Mouse (Mus musculus) limb, embryonic 13.5 days (tissue): ENCODE measurements around the gene Agap1. TPM values are rescaled to one million over a fixed set of nuclear protein-coding genes. Genes with fewer than 3 reads are reported as not detected.

Source experiments
- ATAC-seq: fragments of 200-750 bp; cut with Nextera tagmentation; 2 replicates; pipeline ENCODE4 v1.8.0; 2017; ENCODE audit warnings: low read depth, moderate number of reproducible peaks, moderate TSS enrichment; ENCODE audit not compliant: low FRiP score
- H3K27ac ChIP-seq: fragments of 300-500 bp; sonication (generic); 2 replicates; pipeline ENCODE4 v1.5.1; 2015; ENCODE audit warnings: inconsistent platforms, mild to moderate bottlenecking, moderate library complexity
- H3K27me3 ChIP-seq: fragments of 300-500 bp; sonication (generic); 2 replicates; pipeline ENCODE4 v1.6.1; 2015; ENCODE audit warnings: mild to moderate bottlenecking, inconsistent platforms
- H3K36me3 ChIP-seq: fragments of 300-500 bp; sonication (generic); 2 replicates; pipeline ENCODE4 v1.6.1; 2015; ENCODE audit warnings: inconsistent platforms, mild to moderate bottlenecking, moderate library complexity
- H3K4me1 ChIP-seq: fragments of 300-500 bp; sonication (generic); 2 replicates; pipeline ENCODE4 v1.6.1; 2015; ENCODE audit warnings: inconsistent platforms
- H3K4me2 ChIP-seq: fragments of 300-500 bp; sonication (generic); replicated peaks from 2 replicates; pipeline ENCODE4 v1.6.1; 2015; ENCODE audit warnings: inconsistent platforms, mild to moderate bottlenecking, moderate library complexity
- H3K4me3 ChIP-seq: fragments of 300-500 bp; sonication (generic); 2 replicates; pipeline ENCODE4 v1.5.1; 2015; ENCODE audit warnings: moderate library complexity, mild to moderate bottlenecking, inconsistent platforms
- H3K9ac ChIP-seq: fragments of 300-500 bp; sonication (generic); 2 replicates; pipeline ENCODE4 v1.6.1; 2015; ENCODE audit warnings: mild to moderate bottlenecking, inconsistent platforms
- H3K9me3 ChIP-seq: fragments of 300-500 bp; sonication (generic); 2 replicates; pipeline ENCODE4 v1.6.1; 2016; ENCODE audit warnings: inconsistent platforms
- WGBS: fragments of 180-500 bp; shearing (Covaris S2); methylation state at CpG from one replicate; pipeline ENCODE4 v1.1.7; 2015; 5-methylcytosine and 5-hydroxymethylcytosine counted together
- polyA plus RNA-seq: library from polyadenylated mRNA; unstranded; fragments of >200 nt; fragmentation: Nextera tagmentation; extraction: Ambion mirVana; gene quantifications from 2 replicates; pipeline ENCODE4 v1.2.1, GENCODE M21; 2015

Gene Agap1
- polyA plus RNA-seq, 1 experiment from 2014 or later = 13.3 TPM

- 37% methylated on average over 8 of the region's 8 CpGs for WGBS
- Histone ChIP-seq H3K27ac (peak overlapping the region; percentile 22; the same call in 1 of the 2 replicates), H3K9me3 (peaks cover 6% of the 10 kb centered on the region), H3K36me3 (peaks cover 7% of the 10 kb centered on the region; the same call in 1 of the 2 replicates), H3K4me2 (peak overlapping the region; percentile 11; the same call in 1 of the 2 replicates), H3K4me1 (peaks cover 73% of the 10 kb centered on the region), H3K9ac (0 out of 2 replicates have a peak overlapping the region, but pooled peaks have one; percentile 4), H3K27me3 (no peaks in the 10 kb centered on the region), H3K4me3 (no peak overlapping the region)
- no peak for ATAC-seq
Measured at GRCm38 (mm10) chr1:89463138-89463537, 8.5 kb downstream of the Agap1 start.

DNA sequence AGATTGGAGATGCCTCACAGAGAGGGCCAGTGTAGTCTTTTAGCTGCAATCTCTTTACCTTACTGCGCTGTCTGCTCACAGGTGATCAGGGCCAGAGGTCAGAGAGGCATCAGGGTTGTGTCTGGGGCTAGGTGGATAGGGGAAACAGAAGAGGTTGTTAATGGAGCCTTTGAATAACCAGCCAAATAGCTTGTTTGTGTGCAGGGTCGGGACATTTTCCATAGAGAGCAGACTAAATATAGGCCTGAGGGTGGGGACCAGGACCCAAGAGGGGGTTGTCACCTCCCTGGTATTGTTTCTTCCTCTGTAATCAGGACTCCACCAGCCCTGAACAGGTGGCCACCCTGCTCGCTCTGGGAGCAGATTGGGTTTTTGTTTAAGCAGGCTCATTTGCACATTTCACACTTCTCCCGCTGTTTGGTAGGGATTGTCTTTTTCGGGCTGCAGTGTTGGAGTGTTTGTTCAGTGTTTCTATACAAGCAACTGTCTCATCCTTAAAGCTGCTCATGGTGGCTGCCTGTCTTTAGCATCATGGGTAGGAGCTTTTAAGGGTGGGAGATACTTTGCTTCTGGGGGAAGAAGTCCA is 10.9 kb downstream of the Agap1 start:
- H3K4me1 ChIP-seq = peaks cover 88% of the 10 kb centered on the region

DNA sequence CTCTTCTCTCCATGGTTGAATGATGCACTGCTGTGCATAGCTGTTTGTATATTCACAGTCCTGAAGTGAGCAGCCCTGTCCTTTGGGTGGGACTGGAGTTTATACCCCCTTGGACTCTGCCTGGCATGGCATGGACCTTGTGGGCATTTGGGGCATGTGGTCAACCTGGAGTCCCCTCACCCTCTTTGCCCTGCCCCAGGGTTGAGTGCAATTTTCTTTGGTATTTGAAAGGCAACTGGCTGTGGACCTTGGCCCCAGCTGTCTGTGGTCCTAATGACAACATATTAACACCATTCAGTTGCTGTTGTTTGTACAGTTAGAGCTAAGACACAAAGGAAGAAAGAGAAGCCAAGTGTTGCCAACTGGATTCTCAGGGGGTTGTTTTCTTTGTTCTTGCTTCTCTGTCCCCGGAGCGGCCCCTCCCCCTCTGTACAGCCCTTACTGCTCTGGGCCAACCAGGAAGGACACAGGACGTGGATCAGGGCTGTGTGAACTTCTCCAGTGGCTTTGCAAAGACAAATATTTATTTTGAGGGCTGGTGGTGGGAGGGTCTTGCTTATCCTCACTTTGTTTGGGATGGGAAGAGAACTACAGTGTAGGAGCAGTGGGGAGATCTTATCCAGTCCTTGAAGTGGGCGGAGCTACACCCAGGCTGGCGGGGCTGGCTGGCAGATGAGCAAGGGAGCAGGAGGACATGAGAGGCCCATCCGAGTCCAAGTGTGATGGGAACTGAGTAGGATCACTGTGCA is 12.9 kb downstream of the Agap1 start:
- H3K9ac ChIP-seq = no peak overlapping the region
- H3K36me3 ChIP-seq = no peaks in the 10 kb centered on the region
- H3K27me3 ChIP-seq = no peaks in the 10 kb centered on the region
- 0 out of 2 replicates have a peak, but pooled peaks have one; percentile 13 for ATAC-seq
- WGBS = 49% methylated on average over 6 of the region's 6 CpGs
- no peak overlapping the region for H3K4me2 ChIP-seq
- H3K9me3 ChIP-seq = no peaks in the 10 kb centered on the region
- H3K4me1 ChIP-seq = peaks cover 90% of the 10 kb centered on the region
- H3K4me3 ChIP-seq = no peak overlapping the region
- no peak overlapping the region for H3K27ac ChIP-seq

More for the DNA sequence above, 10.9 kb downstream of the Agap1 start:
- H3K9ac ChIP-seq = no peak overlapping the region
- H3K9me3 ChIP-seq = no peaks in the 10 kb centered on the region
- WGBS = 40% methylated on average over 5 of the region's 5 CpGs
- H3K27ac ChIP-seq = no peak overlapping the region
- no peak overlapping the region for H3K4me2 ChIP-seq
- no peak for ATAC-seq
- H3K27me3 ChIP-seq = no peaks in the 10 kb centered on the region
- H3K4me3 ChIP-seq = no peak overlapping the region
- H3K36me3 ChIP-seq = no peaks in the 10 kb centered on the region

DNA sequence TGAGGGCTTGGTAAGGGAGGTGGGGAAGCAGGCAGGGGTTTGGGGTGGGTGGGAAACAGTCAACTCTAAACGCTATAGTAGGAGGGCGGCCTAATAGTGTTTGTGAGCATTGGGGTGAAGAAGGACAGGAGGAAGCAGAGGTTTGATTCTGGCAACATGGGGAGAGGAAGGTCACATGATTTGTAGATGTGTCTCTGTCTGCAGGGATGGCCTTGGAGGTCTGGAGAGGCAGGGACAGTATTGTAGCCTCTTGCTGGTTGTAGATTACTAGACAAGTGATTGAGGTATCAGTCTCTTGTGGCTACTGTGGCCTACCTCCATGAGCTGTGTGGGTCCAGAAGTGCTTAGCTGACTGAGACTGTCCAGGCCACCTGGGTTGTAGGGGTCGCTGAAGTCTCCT is 13.5 kb downstream of the Agap1 start:
- ATAC-seq = no peak
- Histone ChIP-seq H3K4me3 (no peak overlapping the region), H3K9ac (no peak overlapping the region), H3K4me2 (no peak overlapping the region), H3K27me3 (no peaks in the 10 kb centered on the region), H3K4me1 (peaks cover 84% of the 10 kb centered on the region), H3K36me3 (no peaks in the 10 kb centered on the region), H3K27ac (no peak overlapping the region), H3K9me3 (no peaks in the 10 kb centered on the region)
- WGBS = 65% methylated on average over 3 of the region's 3 CpGs

DNA sequence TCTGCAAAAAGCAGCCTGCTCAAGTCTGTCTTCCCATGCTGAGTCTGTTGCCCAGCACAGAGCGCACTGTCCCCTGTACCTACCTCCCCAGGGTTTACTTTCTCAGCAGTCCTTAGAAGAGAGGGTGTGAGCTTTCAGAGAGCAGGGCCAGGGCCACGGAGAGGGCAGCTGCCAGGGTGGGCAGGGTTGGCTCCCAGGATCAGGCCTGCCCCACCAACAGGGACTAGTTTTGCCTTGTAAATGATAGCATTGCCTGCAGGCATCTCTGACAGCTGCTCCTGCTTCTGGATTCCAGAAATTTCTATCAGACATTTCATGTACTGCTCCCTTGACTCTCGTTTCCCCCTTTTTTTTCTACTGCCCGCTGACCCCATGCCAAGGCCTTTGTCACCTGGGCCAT is 16.8 kb downstream of the Agap1 start:
- Histone ChIP-seq H3K27me3 (no peaks in the 10 kb centered on the region), H3K9ac (no peak overlapping the region), H3K27ac (peak overlapping the region; percentile 70; the same call in 1 of the 2 replicates), H3K4me1 (peaks cover 93% of the 10 kb centered on the region), H3K9me3 (no peaks in the 10 kb centered on the region), H3K4me2 (no peak overlapping the region), H3K4me3 (no peak overlapping the region), H3K36me3 (no peaks in the 10 kb centered on the region)
- 58% methylated on average over 4 of the region's 4 CpGs for WGBS
- ATAC-seq = peak; percentile 41; the same call in 1 of the 2 replicates

GRCm38 (mm10) chr1:89471891-89472290 is 17.3 kb downstream of the Agap1 start:
- WGBS = 74% methylated on average over 9 of the region's 9 CpGs
- Histone ChIP-seq H3K36me3 (no peaks in the 10 kb centered on the region), H3K9ac (no peak overlapping the region), H3K4me2 (no peak overlapping the region), H3K9me3 (no peaks in the 10 kb centered on the region), H3K4me1 (peaks cover 93% of the 10 kb centered on the region), H3K4me3 (no peak overlapping the region), H3K27me3 (no peaks in the 10 kb centered on the region), H3K27ac (peak overlapping the region; percentile 70; the same call in 1 of the 2 replicates)
- ATAC-seq = no peak

DNA sequence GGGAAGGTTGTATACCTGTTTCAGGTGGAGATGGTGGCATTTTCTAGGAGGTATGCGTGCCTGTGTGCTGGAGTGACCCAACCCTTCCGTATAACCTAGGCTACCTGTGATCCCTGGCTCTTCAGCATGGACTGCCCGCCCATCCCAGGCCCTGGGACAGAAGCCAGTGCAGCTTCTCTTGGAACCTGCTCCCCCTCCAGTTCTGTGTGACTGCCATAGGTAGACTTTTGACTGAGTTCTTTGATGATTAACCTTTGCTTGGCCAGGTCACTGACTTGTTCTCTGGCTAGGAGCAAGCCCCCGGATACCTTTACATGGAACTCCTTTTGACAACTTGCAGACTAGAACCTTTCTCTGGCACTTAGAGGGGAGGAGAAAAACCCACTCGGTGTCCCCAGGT is 19.3 kb downstream of the Agap1 start:
- Histone ChIP-seq H3K4me1 (peaks cover 76% of the 10 kb centered on the region), H3K27ac (no peak overlapping the region)

DNA sequence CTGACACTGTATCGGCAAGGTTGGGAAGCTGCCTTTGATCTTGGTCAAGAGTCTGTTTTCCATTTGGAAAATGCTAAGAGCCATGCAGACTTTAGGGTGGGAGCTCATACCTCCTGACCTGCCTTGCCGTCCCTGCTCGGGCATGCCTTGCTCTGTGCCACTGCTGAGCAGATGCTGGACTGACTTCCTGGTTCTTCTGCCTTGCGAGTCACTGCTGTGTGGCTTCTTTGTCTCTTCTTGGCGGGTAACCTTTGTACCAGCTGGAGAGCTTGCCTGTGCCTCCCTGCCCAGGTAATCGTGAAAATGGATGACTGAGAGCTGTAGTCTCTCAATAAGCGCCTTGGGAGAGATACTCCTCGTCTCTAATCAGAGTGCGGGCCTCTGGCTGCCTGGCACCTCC is 20.2 kb downstream of the Agap1 start:
- Histone ChIP-seq H3K4me2 (no peak overlapping the region), H3K9ac (no peak overlapping the region), H3K36me3 (no peaks in the 10 kb centered on the region), H3K4me1 (peaks cover 70% of the 10 kb centered on the region), H3K27ac (no peak overlapping the region), H3K27me3 (no peaks in the 10 kb centered on the region), H3K4me3 (no peak overlapping the region), H3K9me3 (no peaks in the 10 kb centered on the region)
- no peak for ATAC-seq
- WGBS = 55% methylated on average over 9 of the region's 9 CpGs

More for the DNA sequence above, 19.3 kb downstream of the Agap1 start:
- WGBS = 72% methylated on average over 5 of the region's 5 CpGs
- H3K36me3 ChIP-seq = no peaks in the 10 kb centered on the region
- no peaks in the 10 kb centered on the region for H3K27me3 ChIP-seq
- no peak overlapping the region for H3K4me2 ChIP-seq
- no peak for ATAC-seq
- no peak overlapping the region for H3K9ac ChIP-seq
- no peaks in the 10 kb centered on the region for H3K9me3 ChIP-seq
- H3K4me3 ChIP-seq = no peak overlapping the region

GRCm38 (mm10) chr1:89477033-89477432 is 22.4 kb downstream of the Agap1 start:
- WGBS = 84% methylated on average over 5 of the region's 5 CpGs
- no peaks in the 10 kb centered on the region for H3K36me3 ChIP-seq
- H3K9ac ChIP-seq = no peak overlapping the region
- ATAC-seq = no peak
- H3K4me2 ChIP-seq = no peak overlapping the region
- no peaks in the 10 kb centered on the region for H3K9me3 ChIP-seq
- no peak overlapping the region for H3K4me3 ChIP-seq
- H3K4me1 ChIP-seq = peaks cover 68% of the 10 kb centered on the region
- peak overlapping the region; percentile 22; the same call in 1 of the 2 replicates for H3K27ac ChIP-seq
- H3K27me3 ChIP-seq = no peaks in the 10 kb centered on the region

DNA sequence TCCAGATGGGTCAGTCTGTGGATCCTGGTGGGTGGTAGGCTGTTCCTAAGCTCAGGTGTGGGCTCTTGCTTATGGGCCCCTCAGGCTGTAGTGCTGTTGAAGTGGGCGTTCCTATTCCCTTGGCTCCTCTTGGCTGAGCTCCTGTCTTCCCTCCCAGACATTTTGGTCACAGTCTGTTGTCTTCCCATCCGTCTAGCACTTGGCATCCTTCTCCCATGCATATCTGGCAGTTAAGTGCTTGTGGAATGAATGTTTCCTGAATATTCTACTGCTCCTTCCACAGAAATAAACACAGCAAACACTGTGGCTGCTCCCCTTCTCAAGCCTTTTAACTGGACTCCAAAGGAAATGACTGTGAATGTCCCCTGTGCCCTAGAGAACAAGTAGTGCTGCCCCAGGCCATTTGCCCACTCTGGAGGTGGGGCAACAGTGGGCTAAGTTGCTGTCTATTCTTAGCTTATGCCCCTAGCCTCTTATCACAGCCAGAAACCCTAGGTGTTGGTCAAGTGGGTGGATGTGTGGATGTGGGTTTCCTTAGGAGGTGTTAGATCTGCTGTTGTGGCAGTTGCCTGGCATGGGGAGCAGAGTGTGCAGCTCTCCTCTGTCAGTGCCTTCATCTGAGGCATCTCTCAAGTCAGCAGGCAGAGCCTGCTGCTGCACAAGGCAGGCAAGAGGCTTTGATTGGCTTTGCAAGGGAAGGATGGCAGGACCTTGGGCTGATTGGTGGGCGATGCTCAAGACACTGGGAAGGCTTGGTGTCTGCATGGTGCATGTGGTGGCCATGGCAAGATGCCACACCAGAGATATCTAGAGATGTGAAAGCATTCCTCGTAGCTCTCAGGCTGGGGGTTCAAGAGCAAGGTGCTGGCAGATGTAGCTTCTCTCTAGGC is 24.2 kb downstream of the Agap1 start:
- no peaks in the 10 kb centered on the region for H3K36me3 ChIP-seq
- WGBS = 91% methylated on average over 4 of the region's 4 CpGs
- peaks cover 73% of the 10 kb centered on the region for H3K4me1 ChIP-seq
- no peak for ATAC-seq
- H3K4me3 ChIP-seq = no peak overlapping the region
- no peak overlapping the region for H3K27ac ChIP-seq
- H3K27me3 ChIP-seq = no peaks in the 10 kb centered on the region
- no peaks in the 10 kb centered on the region for H3K9me3 ChIP-seq
- H3K9ac ChIP-seq = no peak overlapping the region
- no peak overlapping the region for H3K4me2 ChIP-seq

DNA sequence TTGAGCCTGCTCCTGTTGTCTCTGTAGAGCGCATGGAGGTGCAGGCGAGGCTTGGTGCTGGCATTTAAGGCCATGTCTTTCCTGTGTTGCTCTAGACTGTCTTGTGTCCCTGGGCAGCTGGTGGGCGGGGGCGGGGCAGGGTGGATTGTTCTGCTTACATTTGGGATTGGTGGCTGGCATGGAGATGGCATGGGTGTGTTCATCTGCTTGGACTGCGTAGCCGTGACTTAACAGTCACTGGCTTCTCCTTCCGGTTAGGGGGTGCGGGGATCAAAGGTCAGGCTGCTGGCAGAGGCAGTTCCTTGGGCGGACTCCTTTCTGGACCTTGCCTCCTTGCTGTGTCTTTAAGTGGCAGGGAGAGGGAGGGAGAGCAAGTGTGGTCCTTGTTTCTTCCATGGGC is 26.5 kb downstream of the Agap1 start:
- WGBS = 72% methylated on average over 8 of the region's 9 CpGs
- Histone ChIP-seq H3K27me3 (no peaks in the 10 kb centered on the region), H3K4me3 (no peak overlapping the region), H3K4me1 (peaks cover 60% of the 10 kb centered on the region), H3K4me2 (no peak overlapping the region), H3K27ac (no peak overlapping the region), H3K9me3 (no peaks in the 10 kb centered on the region), H3K9ac (no peak overlapping the region), H3K36me3 (no peaks in the 10 kb centered on the region)
- ATAC-seq = no peak

DNA sequence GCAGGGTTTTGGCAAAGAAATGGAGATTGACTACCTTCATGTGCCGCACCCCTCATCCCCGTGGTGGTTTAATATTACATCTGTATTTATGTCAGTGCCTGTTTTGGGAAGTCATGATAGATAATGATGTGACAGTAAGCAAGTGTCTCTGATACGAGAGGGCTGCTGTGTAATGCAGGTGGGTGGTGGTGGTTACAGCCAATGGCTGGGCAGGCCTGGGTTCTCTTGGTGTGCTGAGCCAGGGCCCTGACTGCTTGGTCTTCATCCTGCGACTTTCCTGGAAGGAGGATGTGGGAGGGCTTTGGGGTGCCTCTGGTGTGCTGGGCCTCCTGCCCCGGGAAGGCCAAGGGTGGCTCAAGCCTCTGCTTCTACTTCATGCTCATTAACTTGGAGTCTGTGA is 28.2 kb downstream of the Agap1 start:
- ATAC-seq = no peak
- H3K36me3 ChIP-seq = no peaks in the 10 kb centered on the region
- H3K4me2 ChIP-seq = no peak overlapping the region
- WGBS = 56% methylated on average over 5 of the region's 5 CpGs
- H3K4me3 ChIP-seq = no peak overlapping the region
- no peaks in the 10 kb centered on the region for H3K27me3 ChIP-seq
- no peak overlapping the region for H3K9ac ChIP-seq
- H3K27ac ChIP-seq = no peak overlapping the region
- H3K9me3 ChIP-seq = no peaks in the 10 kb centered on the region
- peaks cover 66% of the 10 kb centered on the region for H3K4me1 ChIP-seq
